Mouse (Mus musculus): Measurements from ENCODE around the gene Senp7. TPM values are rescaled to one million over a fixed set of nuclear protein-coding genes. Genes with fewer than 3 reads are reported as not detected.
"Not testable (repeated sequence)": the region's sequence is repeated elsewhere in the genome, so short reads cannot be mapped to it uniquely, and the experiment has no call there.

Gene Senp7
- polyA plus RNA-seq, 1 experiment = 4.5 TPM

DNA sequence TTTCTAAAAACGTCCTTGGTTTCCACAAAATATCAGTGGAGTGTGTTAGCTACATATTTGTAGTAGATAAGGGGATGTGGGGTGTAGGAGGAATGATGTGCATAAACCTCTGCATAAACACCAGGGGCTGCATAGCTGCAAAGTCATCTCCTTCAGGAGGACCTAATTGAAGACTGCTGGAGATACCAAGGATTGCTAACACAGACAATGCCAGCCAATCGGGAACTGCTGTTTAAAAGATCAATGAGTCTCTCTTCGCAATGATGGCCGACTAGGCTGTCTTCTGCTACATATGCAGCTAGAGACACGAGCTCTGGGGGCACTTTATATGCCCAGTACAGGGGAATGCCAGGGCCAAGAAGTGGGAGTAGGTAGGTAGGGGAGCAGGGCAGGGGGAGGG is 74.4 kb downstream of the Senp7 start:
- no peak for DNase-seq
- Histone ChIP-seq H3K4me1 (ENCODE audit: control insufficient read depth, insufficient read depth, low read length) (no peaks in the 10 kb centered on the region), H3K4me3 (replicated peaks; ENCODE audit: extremely low read depth, low read depth, low read length) (no peak overlapping the region)
- WGBS = 83% methylated on average over 5 of the region's 5 CpGs
- TF ChIP-seq POLR2A (IDR thresholded peaks at IDR 0.05; ENCODE audit: borderline replicate concordance, extremely low read depth, low read depth, low read length) (no peak), CTCF (IDR thresholded peaks at IDR 0.05; ENCODE audit: insufficient read depth, low read length) (no peak)

DNA sequence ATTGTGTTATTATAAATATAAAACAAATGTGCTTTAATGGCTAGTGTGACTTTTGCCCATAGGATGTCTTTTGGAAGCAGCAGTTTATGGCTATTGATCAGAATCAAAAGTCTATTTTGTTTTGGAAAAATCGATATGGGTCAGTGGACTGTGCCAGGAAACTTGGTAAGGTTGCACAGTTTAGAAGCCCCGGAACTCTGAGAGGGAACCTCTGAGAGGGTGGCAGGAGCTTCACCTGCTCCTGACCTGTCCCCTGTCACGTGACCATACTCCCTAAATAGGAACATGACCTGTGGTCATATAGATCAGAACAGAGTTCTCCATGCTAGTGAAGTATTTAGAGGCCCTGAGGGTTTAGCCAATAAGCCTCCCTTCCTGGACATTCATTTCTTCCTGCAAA is 75.9 kb downstream of the Senp7 start:
- TF ChIP-seq POLR2A (IDR thresholded peaks at IDR 0.05; ENCODE audit: borderline replicate concordance, extremely low read depth, low read depth, low read length) (no peak), CTCF (IDR thresholded peaks at IDR 0.05; ENCODE audit: insufficient read depth, low read length) (no peak)
- 92% methylated on average over 3 of the region's 3 CpGs for WGBS
- no peak overlapping the region for H3K4me3 ChIP-seq (replicated peaks; ENCODE audit: extremely low read depth, low read depth, low read length)
- H3K4me1 ChIP-seq (ENCODE audit: control insufficient read depth, insufficient read depth, low read length) = no peaks in the 10 kb centered on the region
- DNase-seq = no peak

DNA sequence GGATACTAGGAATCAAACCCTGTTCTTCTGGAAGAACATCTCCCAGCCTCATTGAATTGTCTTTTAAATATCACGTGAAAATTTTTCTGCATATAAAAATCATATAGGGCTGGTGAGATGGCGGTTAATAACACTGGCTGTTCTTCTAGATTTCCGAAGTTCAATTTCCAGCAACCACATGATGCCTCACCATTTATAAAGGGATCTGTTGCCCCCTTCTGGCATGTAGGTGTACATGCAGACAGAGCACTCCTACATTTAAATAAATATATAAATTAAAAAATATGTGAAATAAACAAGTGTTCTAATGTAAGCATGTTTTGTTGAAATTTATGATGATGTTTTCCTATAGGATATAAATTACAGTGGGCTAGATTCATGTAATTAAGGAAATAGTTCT is 83.5 kb downstream of the Senp7 start:
- DNase-seq = no peak
- WGBS = 24% methylated on average over 3 of the region's 3 CpGs
- H3K4me3 ChIP-seq (replicated peaks; ENCODE audit: extremely low read depth, low read depth, low read length) = no peak overlapping the region
- H3K4me1 ChIP-seq (ENCODE audit: control insufficient read depth, insufficient read depth, low read length) = peaks cover 3% of the 10 kb centered on the region; the same call in 1 of the 2 replicates
- TF ChIP-seq CTCF (IDR thresholded peaks at IDR 0.05; ENCODE audit: insufficient read depth, low read length) = no peak
- no peak for TF ChIP-seq POLR2A (IDR thresholded peaks at IDR 0.05; ENCODE audit: borderline replicate concordance, extremely low read depth, low read depth, low read length)

DNA sequence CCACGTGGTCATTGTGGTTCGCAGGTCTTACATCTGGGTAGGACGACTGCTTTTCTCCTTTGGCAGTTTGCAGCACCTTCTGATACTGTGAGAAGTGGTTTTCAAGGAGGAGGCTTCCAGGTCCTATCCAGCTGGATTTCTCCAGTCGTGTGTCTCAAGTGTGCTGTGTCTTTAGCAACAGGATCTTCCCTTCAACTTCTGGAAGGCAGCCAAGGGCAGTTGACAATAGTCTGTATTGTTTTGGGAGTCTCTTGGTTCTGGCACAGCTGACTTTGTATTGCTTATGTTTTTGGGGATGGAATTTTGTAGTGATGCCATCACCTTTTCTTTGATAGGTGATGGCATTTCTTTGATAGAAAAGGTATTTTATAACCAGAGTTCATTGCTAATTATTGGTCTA is 86.0 kb downstream of the Senp7 start:
- Histone ChIP-seq H3K4me1 (ENCODE audit: control insufficient read depth, insufficient read depth, low read length) (peaks cover 3% of the 10 kb centered on the region; the same call in 1 of the 2 replicates), H3K4me3 (replicated peaks; ENCODE audit: extremely low read depth, low read depth, low read length) (no peak overlapping the region)
- 21% methylated on average over 4 of the region's 4 CpGs for WGBS
- TF ChIP-seq CTCF (IDR thresholded peaks at IDR 0.05; ENCODE audit: insufficient read depth, low read length) (no peak), POLR2A (IDR thresholded peaks at IDR 0.05; ENCODE audit: borderline replicate concordance, extremely low read depth, low read depth, low read length) (no peak)
- no peak for DNase-seq

DNA sequence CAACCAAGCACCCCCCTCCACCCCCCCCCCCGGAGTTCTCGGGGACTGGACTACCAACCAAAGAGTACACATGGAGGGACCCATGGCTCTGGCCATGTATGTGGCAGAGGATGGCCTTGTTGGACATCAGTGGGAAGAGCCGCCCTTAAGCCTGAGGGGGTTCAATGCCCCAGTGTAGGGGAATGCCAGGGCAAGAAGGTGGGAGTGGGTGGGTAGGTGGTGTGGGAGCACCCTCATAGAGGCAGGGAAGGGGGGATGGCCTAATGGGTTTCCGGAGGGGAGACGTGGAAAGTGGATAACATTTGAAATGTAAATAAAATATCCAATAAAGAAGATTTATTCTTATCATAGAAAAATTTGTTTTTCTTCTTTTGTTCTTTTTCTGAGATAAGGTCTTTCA is 89.5 kb downstream of the Senp7 start:
- DNase-seq; H3K4me1 ChIP-seq (ENCODE audit: control insufficient read depth, insufficient read depth, low read length); H3K4me3 ChIP-seq (replicated peaks; ENCODE audit: extremely low read depth, low read depth, low read length): not testable (repeated sequence)
- whole genome bisulfite sequencing = 95% methylated on average over 5 of the region's 5 CpGs

DNA sequence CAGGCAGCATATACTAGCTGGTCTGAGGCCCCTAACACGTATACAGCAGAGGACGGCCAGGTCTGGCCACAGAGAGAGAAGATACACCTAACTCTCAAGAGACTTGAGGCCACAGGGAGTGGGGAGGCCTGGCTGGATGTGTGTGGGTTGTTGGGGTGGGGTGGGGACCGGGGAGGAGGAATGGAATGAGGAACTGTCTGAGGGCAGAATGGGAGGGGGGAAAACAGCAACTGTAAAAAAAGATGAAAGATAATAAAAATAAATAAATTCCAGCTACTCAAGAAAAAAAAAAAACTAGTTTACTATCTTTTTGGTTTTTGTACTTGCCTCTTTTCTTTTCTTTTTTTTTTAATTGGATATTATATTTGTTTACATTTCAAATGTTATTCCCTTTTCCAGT is 91.8 kb downstream of the Senp7 start:
- 65% methylated on average over 3 of the region's 3 CpGs for WGBS

DNA sequence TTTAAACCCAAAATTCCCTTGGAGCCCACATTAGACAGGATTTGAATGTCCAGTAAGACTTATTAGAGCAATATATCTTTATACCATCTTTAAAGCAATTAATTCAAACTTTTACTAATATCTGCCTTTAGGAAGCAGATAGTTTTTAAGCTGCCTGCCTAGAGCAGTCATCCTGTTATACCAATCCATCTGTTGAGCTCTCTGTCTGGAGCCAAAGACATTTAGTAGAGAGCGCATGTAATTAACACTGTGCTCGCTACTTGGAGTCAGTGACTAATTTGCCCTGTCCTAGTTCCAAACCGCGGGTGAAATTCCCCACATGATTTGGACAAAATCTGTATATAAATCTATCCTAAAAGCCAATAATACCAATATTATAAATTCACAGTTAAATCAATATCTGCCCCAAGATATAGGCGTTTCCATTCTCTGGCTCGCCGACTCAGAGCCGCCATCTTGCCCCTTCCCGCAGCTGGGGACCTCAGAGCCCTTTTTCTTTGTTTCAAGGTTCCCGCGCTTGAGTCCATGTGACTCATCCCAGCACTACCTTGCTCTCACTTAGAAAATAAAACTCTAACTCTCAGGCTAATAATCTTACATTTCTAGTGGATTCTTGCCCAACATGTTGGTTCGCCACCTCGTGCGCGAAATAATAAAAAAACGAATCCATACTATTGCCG is 96.9 kb downstream of the Senp7 start:
- TF ChIP-seq CTCF (IDR thresholded peaks at IDR 0.05; ENCODE audit: insufficient read depth, low read length) (no peak), POLR2A (IDR thresholded peaks at IDR 0.05; ENCODE audit: borderline replicate concordance, extremely low read depth, low read depth, low read length) (no peak)
- WGBS = 97% methylated on average over 17 of the region's 17 CpGs
- Histone ChIP-seq H3K4me1 (ENCODE audit: control insufficient read depth, insufficient read depth, low read length) (no peaks in the 10 kb centered on the region), H3K4me3 (replicated peaks; ENCODE audit: extremely low read depth, low read depth, low read length) (no peak overlapping the region)
- DNase-seq = no peak

More for the DNA sequence above, 91.8 kb downstream of the Senp7 start:
- TF ChIP-seq POLR2A (IDR thresholded peaks at IDR 0.05; ENCODE audit: borderline replicate concordance, extremely low read depth, low read depth, low read length) (no peak), CTCF (IDR thresholded peaks at IDR 0.05; ENCODE audit: insufficient read depth, low read length) (no peak)
- Histone ChIP-seq H3K4me1 (ENCODE audit: control insufficient read depth, insufficient read depth, low read length) (no peaks in the 10 kb centered on the region), H3K4me3 (replicated peaks; ENCODE audit: extremely low read depth, low read depth, low read length) (no peak overlapping the region)
- no peak for DNase-seq

DNA sequence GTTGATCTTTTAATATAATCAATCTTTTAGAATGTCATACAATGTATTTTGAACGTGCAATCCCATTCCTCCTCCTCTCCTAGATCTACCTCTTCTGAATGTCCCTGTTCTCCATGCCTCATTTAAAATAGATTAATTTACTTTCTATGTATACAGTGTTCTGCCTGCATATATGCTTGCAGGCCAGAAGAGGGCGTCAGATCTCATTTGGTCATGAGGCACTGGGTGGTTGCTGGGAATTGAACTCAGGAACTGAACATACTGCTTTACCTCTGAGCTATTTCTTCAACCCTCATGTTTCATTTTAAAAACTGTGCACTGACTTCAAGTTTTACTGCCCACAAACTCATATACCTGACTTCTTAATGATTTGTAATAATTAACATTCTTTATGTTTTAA is 99.5 kb downstream of the Senp7 start:
- 47% methylated on average over 2 of the region's 2 CpGs for WGBS
- DNase-seq = no peak
- Histone ChIP-seq H3K4me3 (replicated peaks; ENCODE audit: extremely low read depth, low read depth, low read length) (no peak overlapping the region), H3K4me1 (ENCODE audit: control insufficient read depth, insufficient read depth, low read length) (no peaks in the 10 kb centered on the region)
- TF ChIP-seq CTCF (IDR thresholded peaks at IDR 0.05; ENCODE audit: insufficient read depth, low read length) = no peak
- no peak for TF ChIP-seq POLR2A (IDR thresholded peaks at IDR 0.05; ENCODE audit: borderline replicate concordance, extremely low read depth, low read depth, low read length)

DNA sequence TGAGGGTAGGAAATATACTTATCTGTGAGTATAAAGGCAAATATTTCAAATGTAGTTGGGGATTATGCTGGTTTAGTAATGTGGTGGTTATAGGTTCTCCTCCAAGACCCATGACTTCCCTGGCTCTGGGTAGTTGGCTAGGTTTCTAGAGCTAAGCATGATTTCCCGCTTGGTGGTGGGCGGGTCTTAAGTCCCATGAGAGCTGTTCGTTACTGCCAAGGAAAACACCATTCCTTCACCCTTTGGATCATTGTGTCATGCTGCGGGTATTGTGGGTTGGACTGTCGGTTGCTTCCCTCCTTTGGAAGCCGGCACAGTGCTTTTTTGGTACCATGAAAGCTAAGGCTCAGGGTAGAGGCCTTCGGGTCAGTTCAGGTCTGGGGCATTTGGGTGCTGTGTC is 115.3 kb downstream of the Senp7 start:
- no peak overlapping the region for H3K4me3 ChIP-seq (replicated peaks; ENCODE audit: extremely low read depth, low read depth, low read length)
- 77% methylated on average over 7 of the region's 7 CpGs for WGBS
- H3K4me1 ChIP-seq (ENCODE audit: control insufficient read depth, insufficient read depth, low read length) = no peaks in the 10 kb centered on the region
- TF ChIP-seq POLR2A (IDR thresholded peaks at IDR 0.05; ENCODE audit: borderline replicate concordance, extremely low read depth, low read depth, low read length) = no peak
- TF ChIP-seq CTCF (IDR thresholded peaks at IDR 0.05; ENCODE audit: insufficient read depth, low read length) = no peak
- no peak for DNase-seq

DNA sequence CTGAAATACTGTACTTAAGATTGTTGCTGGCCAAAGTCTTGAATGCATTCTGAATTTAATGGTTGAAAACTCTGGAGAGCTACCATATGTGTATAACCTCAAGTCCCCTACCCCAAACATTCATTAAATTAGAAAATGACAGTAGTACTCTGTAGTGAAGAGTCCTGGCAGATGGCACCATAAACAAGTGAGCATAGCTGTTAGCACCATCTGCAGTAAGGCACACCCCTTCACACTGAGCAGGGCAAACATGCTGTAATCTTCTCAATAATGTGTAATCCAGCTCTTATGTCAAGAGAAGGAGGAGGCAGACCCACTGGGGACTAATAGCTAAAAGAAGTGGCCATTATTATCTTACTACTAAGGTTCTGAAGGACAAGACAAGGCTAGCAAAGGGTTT is 122.1 kb downstream of the Senp7 start:
- no peak for TF ChIP-seq POLR2A (IDR thresholded peaks at IDR 0.05; ENCODE audit: borderline replicate concordance, extremely low read depth, low read depth, low read length)
- TF ChIP-seq CTCF (IDR thresholded peaks at IDR 0.05; ENCODE audit: insufficient read depth, low read length) = no peak
- H3K4me3 ChIP-seq (replicated peaks; ENCODE audit: extremely low read depth, low read depth, low read length) = no peak overlapping the region
- no peak for DNase-seq
- H3K4me1 ChIP-seq (ENCODE audit: control insufficient read depth, insufficient read depth, low read length) = no peaks in the 10 kb centered on the region
